Mouse (Mus musculus) midbrain, embryonic 16.5 days (tissue): ENCODE measurements at regions not wholly inside any gene's neighbourhood (a gene's known extent, or its start where the extent isn't known, plus 50 kb on each side); places are given as distances from the start of the nearest gene placed in this dataset.

Experiments
- ATAC-seq: fragments of 200-750 bp; cut with Nextera tagmentation; 2 replicates; pipeline ENCODE4 v1.8.0; 2017; ENCODE audit warnings: moderate TSS enrichment
- H3K27ac ChIP-seq: fragments of 300-500 bp; sonication (generic); 2 replicates; pipeline ENCODE4 v1.5.1; 2014; ENCODE audit warnings: mild to moderate bottlenecking, low read length, mixed read lengths
- H3K27me3 ChIP-seq: fragments of 300-500 bp; sonication (generic); 2 replicates; pipeline ENCODE4 v1.6.1; 2014; ENCODE audit warnings: low read depth, low read length, mixed read lengths; ENCODE audit not compliant: control insufficient read depth, insufficient read depth
- H3K36me3 ChIP-seq: fragments of 300-500 bp; sonication (generic); 2 replicates; pipeline ENCODE4 v1.6.1; 2014; ENCODE audit warnings: mild to moderate bottlenecking, low read length, moderate library complexity, mixed read lengths; ENCODE audit not compliant: control insufficient read depth, insufficient read depth
- H3K4me1 ChIP-seq: fragments of 300-500 bp; sonication (generic); 2 replicates; pipeline ENCODE4 v1.6.1; 2014; ENCODE audit warnings: mild to moderate bottlenecking, low read length, mixed read lengths; ENCODE audit not compliant: control insufficient read depth, insufficient read depth
- H3K4me2 ChIP-seq: fragments of 300-500 bp; sonication (generic); 2 replicates; pipeline ENCODE4 v1.6.1; 2014; ENCODE audit warnings: mild to moderate bottlenecking, low read length, mixed read lengths
- H3K4me3 ChIP-seq: fragments of 300-500 bp; sonication (generic); 2 replicates; pipeline ENCODE4 v1.5.1; 2014; ENCODE audit warnings: low read depth, mild to moderate bottlenecking, low read length, moderate library complexity, mixed read lengths
- H3K9ac ChIP-seq: fragments of 300-500 bp; sonication (generic); 2 replicates; pipeline ENCODE4 v1.6.1; 2014; ENCODE audit warnings: low read depth, low read length, mixed read lengths
- H3K9me3 ChIP-seq: fragments of 300-500 bp; sonication (generic); replicated peaks from 2 replicates; pipeline ENCODE4 v1.6.1; 2014; ENCODE audit warnings: mild to moderate bottlenecking, low read length, mixed read lengths; ENCODE audit not compliant: control insufficient read depth, poor library complexity, severe bottlenecking
- WGBS: fragments of 180-500 bp; shearing (Covaris S2); extraction: QIAGEN DNeasy Blood & Tissue Kit; methylation state at CpG from one replicate; pipeline ENCODE4 v1.1.7; 2014; 5-methylcytosine and 5-hydroxymethylcytosine counted together

DNA sequence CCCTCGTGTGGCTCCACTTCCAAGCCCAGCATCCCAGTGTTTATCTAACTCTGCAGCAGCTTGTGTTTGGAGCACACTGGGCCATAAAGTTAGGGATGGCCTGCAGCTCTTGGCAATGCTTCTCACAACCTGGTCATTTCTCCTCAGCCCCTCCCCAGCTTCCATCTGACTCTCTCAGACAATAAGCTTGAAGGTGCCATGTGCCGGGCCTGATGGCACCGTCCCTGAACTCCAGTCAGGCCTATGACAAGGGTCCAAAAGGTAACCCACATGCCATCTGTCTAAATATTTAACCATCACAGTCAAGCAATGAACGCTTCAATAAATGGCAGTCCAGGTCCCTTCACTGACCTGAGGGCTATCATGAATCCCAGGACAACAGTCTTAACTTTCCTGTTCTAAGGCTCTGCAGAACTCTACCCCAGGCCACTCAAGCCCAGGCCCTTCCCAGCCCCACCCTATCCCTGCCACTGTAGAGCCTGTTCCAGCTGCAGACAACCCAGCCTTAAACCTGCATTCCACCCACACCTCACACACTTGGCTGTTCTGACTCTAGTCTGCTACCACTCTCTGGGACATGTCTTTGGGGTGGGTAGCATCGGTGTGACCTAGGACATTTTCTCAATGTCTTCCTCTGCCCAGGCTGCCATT, 111.8 kb downstream of the Banf2 start:
- no peak for ATAC-seq
- Histone ChIP-seq H3K4me1 (no peaks in the 10 kb centered on the region), H3K4me2 (no peak overlapping the region), H3K27me3 (no peaks in the 10 kb centered on the region), H3K36me3 (no peaks in the 10 kb centered on the region), H3K27ac (no peak overlapping the region), H3K9ac (no peak overlapping the region), H3K4me3 (no peak overlapping the region), H3K9me3 (no peaks in the 10 kb centered on the region)
- WGBS, result 90% methylated on average over 5 of the region's 5 CpGs

DNA sequence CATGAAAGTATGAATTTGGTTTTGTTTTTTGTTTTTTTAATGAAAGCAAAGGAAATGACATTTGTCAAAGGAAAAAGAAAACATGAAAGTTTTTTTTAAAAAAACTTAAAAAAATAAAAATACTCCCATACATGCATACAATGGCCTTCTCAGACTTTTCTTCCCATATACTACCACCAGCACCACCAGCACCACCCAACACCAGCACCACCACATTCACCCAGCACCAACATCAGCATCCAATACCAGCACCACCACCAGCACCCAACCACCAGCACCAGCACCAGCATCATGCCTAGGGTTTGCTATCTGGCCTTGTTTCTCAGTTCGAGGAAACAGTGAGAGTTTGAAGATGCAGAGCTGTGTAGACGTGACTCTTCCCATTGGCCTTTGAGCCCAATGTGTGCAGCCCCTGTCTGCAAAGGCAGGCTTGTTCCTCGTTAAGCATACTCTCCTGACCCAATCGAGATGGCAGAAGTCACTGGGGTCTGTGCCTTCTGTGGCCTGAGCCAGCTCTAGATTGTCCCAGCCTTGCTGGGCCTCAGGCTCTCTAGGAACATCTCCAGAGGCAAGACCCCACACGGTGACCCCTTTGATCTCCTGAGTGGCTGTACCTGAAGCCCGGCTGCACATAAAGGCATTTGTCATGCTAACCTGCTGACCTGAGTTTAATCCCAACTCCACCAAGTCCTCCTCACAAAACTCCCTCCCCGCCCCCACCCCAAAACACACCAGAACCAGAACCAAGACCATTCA, 113.8 kb upstream of the Mgme1 start:
- H3K27me3 ChIP-seq, result peaks cover 3% of the 10 kb centered on the region; the same call in 1 of the 2 replicates
- no peak overlapping the region for H3K27ac ChIP-seq
- no peak overlapping the region for H3K4me2 ChIP-seq
- no peak for ATAC-seq
- 36% methylated on average over 7 of the region's 7 CpGs for WGBS
- no peaks in the 10 kb centered on the region for H3K4me1 ChIP-seq
- no peaks in the 10 kb centered on the region for H3K36me3 ChIP-seq
- H3K9ac ChIP-seq, result no peak overlapping the region
- no peaks in the 10 kb centered on the region for H3K9me3 ChIP-seq
- H3K4me3 ChIP-seq, result no peak overlapping the region

DNA sequence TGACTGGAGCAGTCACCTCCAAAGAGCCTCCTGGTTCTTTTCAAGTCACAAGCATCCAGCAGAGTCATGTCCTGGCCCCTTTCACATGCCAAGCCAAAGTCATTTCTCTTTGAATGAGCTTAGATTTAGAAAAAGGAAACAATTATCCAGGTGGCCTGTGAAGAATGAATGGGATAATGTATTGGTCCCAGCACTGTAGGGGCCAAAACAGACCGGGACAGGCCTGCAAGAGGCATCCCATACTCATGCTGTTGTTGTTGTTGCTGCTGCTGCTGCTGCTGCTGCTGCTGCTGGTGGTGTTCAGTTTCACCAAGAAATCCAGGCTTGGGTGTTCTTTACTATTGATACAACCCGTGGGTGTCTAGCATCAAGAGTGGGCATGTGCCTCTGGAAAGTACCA, 113.1 kb upstream of the Mgme1 start:
- Histone ChIP-seq H3K9ac (no peak overlapping the region), H3K27me3 (peaks cover 3% of the 10 kb centered on the region; the same call in 1 of the 2 replicates), H3K36me3 (no peaks in the 10 kb centered on the region), H3K4me1 (no peaks in the 10 kb centered on the region), H3K4me2 (no peak overlapping the region), H3K9me3 (no peaks in the 10 kb centered on the region), H3K27ac (no peak overlapping the region), H3K4me3 (no peak overlapping the region)
- 25% methylated on average over 2 of the region's 2 CpGs for WGBS
- no peak for ATAC-seq

DNA sequence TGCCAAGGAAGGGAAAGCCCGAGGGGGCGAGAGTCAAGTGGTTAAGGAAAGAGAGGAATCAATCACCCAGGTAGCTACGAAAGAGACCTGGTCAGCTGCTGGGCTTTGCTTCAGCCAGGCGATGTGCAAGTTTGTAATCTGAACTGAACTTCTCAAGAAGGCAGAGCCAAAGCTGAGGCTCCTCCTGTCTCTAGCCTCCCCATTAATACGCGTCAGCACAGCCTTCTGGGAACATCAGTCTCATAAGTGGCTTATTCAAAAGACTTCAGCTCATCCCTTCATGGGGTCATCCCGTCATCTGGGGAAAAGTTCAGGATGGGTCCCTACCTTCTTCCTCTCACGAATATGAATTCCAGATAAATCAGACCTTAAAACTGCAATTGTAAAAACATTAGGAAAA, 112.2 kb upstream of the Mgme1 start:
- no peak for ATAC-seq
- H3K27me3 ChIP-seq, result peaks cover 3% of the 10 kb centered on the region; the same call in 1 of the 2 replicates
- H3K36me3 ChIP-seq, result no peaks in the 10 kb centered on the region
- no peaks in the 10 kb centered on the region for H3K9me3 ChIP-seq
- no peak overlapping the region for H3K27ac ChIP-seq
- WGBS, result 49% methylated on average over 8 of the region's 8 CpGs
- no peak overlapping the region for H3K9ac ChIP-seq
- no peak overlapping the region for H3K4me2 ChIP-seq
- no peaks in the 10 kb centered on the region for H3K4me1 ChIP-seq
- no peak overlapping the region for H3K4me3 ChIP-seq

DNA sequence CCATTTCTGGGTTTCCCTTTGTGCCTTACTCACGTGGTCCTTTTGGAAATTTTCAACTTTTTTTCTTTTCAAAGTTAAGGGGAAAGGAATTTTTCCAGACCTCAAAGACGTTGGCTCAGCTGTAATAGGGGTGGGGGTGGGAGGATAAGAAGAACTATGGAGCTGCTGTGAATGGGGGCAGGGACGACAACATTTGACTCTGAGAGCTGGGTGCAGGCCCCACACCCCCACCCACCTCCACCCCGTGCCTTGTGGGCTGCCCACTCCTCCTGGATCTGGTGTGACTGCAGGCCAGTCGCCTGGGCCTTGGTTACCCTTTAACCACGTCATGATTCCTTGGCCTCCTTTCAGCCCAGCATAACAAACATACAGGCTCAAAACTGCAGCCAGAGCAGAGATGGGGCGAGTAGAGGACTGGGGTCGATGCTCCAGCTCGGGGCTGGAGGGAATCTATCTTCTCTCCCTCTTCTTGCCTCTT, 110.6 kb upstream of the Mgme1 start:
- 62% methylated on average over 9 of the region's 9 CpGs for WGBS
- Histone ChIP-seq H3K9ac (no peak overlapping the region), H3K4me1 (peaks cover 10% of the 10 kb centered on the region), H3K27me3 (peaks cover 3% of the 10 kb centered on the region; the same call in 1 of the 2 replicates), H3K4me2 (no peak overlapping the region), H3K36me3 (no peaks in the 10 kb centered on the region), H3K4me3 (no peak overlapping the region), H3K9me3 (no peaks in the 10 kb centered on the region), H3K27ac (no peak overlapping the region)
- ATAC-seq, result no peak

DNA sequence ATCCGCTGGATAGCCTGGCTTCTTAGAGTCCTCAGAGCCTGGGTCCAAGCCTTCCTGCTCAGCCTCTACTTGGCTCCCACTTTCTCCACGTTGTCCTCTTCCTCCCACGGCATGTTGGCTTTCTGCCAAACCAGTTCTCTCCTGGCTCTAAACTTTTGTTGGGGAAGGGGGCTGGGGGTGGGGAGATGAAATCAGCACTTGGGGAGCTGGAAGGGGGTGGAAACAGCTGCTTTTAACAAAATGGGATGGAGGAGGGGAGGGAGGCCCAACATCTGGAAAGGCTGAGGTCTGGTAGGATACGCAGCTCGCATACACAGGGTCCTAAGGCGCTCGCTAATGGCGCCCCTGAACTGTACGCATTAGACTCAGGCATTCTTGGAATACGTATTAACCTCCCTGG, 110.0 kb upstream of the Mgme1 start:
- H3K27ac ChIP-seq, result no peak overlapping the region
- ATAC-seq, result no peak
- 69% methylated on average over 10 of the region's 10 CpGs for WGBS

DNA sequence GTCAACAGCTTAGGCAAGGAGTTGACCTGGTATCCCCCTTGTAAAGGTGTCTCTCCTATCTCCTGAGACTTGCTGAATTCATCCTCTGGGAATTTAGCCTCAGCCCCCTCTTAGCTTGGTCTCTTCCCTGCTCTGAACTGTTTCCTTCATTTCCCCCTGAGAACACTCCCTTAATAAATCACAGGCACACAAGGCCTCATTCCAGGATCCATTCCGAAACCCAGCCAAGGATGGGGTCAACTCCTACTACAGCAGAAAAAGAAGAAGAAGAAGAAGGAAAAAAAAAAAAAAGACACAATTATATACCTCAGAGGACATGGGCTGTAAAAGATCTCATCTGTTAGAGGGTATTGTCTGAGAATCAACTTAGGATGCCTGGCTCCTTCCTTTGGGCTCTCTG, 108.6 kb upstream of the Mgme1 start:
- H3K4me2 ChIP-seq, result no peak overlapping the region
- no peak for ATAC-seq
- peaks cover 15% of the 10 kb centered on the region for H3K4me1 ChIP-seq
- no peak overlapping the region for H3K9ac ChIP-seq
- peaks cover under 1% of the 10 kb centered on the region; the same call in 1 of the 2 replicates for H3K27me3 ChIP-seq
- no peak overlapping the region for H3K27ac ChIP-seq
- WGBS, result 100% methylated on average over 1 of the region's 1 CpGs
- no peaks in the 10 kb centered on the region for H3K36me3 ChIP-seq
- no peak overlapping the region for H3K4me3 ChIP-seq
- no peaks in the 10 kb centered on the region for H3K9me3 ChIP-seq

More for the DNA sequence above, 110.0 kb upstream of the Mgme1 start:
- Histone ChIP-seq H3K4me3 (no peak overlapping the region), H3K27me3 (peaks cover 3% of the 10 kb centered on the region; the same call in 1 of the 2 replicates), H3K36me3 (no peaks in the 10 kb centered on the region), H3K4me2 (no peak overlapping the region), H3K4me1 (peaks cover 10% of the 10 kb centered on the region), H3K9me3 (no peaks in the 10 kb centered on the region), H3K9ac (no peak overlapping the region)

DNA sequence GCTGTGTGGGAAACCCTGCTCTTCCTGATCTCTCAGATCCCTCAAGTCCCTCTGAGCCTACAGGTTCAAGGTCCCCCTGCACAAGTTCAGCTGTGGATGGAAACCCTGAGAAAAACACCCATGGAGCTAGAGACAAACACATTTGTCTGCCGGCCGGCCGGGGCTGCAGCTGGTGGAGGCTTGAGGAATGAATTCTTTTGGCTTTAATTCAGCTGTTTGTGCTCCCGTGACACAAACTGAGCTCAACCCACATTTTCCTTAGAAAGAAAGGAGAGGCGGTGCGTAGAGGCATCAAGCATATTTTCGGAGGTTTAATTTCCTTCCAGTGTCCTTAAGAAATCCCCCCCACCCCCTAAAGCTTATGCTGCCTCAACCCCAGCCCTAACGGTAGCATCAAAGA, 106.4 kb upstream of the Mgme1 start:
- H3K4me2 ChIP-seq, result peak overlapping the region; percentile 79
- H3K4me1 ChIP-seq, result peaks cover 15% of the 10 kb centered on the region
- H3K36me3 ChIP-seq, result no peaks in the 10 kb centered on the region
- H3K27ac ChIP-seq, result peak overlapping the region; percentile 92
- no peaks in the 10 kb centered on the region for H3K27me3 ChIP-seq
- H3K9ac ChIP-seq, result peak overlapping the region; percentile 30
- no peaks in the 10 kb centered on the region for H3K9me3 ChIP-seq
- ATAC-seq, result 0 out of 2 replicates have a peak, but pooled peaks have one; percentile 14
- peak overlapping the region; percentile 55 for H3K4me3 ChIP-seq
- WGBS, result 7% methylated on average over 8 of the region's 8 CpGs
